Mouse (Mus musculus) heart, postnatal 36 days (tissue): ENCODE results near the gene Prpf18. TPM values are rescaled to one million over a fixed set of nuclear protein-coding genes. Genes with fewer than 3 reads are reported as not detected.
A peak's percentile ranks its signal among the peaks of the same experiment; 100 is the strongest.
"Not testable (repeated sequence)": the region's sequence is repeated elsewhere in the genome, so short reads cannot be mapped to it uniquely, and the experiment has no call there.

ENCODE experiments used
- DNase-seq, 2 experiments: peaks; one replicate each; pipeline ENCODE4 v3.0.0; 2021 to 2022
- intact Hi-C: fragments of 180-260 bp; cut with DNase I; formaldehyde crosslinking; loops from one replicate; pipeline ENCODE4 v1.15.1; 2025
- total RNA-seq, 2 experiments: library from RNA; stranded (reverse); gene quantifications; 2 replicates each; pipeline ENCODE4 v1.2.3; 2021

Gene Prpf18
- total RNA-seq, 2 experiments from 2014 or later: 35.1 to 37.8 TPM

- intact Hi-C loops: no loop called here
- DNase-seq: no peak
Measured at GRCm38 (mm10) chr2:4616995-4617394, 34.9 kb downstream of the Prpf18 start.

GRCm38 (mm10) chr2:4615014-4615546 lies 36.8 kb downstream of the Prpf18 start:
- intact Hi-C loops: no loop called here
- no peak for DNase-seq

GRCm38 (mm10) chr2:4614276-4614929 lies 37.5 kb downstream of the Prpf18 start:
- intact Hi-C loops, DNase-seq: not testable (repeated sequence)

- intact Hi-C loops: no loop called here
- DNase-seq: no peak
Measured at GRCm38 (mm10) chr2:4611704-4612103, 40.2 kb downstream of the Prpf18 start.

- intact Hi-C loops: no loop called here
- DNase-seq: no peak
Measured at GRCm38 (mm10) chr2:4611295-4611694, 40.6 kb downstream of the Prpf18 start.

GRCm38 (mm10) chr2:4609433-4609832 lies 42.5 kb downstream of the Prpf18 start:
- intact Hi-C loops: no loop called here
- no peak for DNase-seq

GRCm38 (mm10) chr2:4608253-4608652 lies 43.7 kb downstream of the Prpf18 start:
- DNase-seq: no peak
- intact Hi-C loops: no loop called here

- intact Hi-C loops: no loop called here
- no peak for DNase-seq
Measured at GRCm38 (mm10) chr2:4606559-4606958, 45.4 kb downstream of the Prpf18 start.

GRCm38 (mm10) chr2:4603361-4603945 lies 48.5 kb downstream of the Prpf18 start:
- intact Hi-C loops: no loop called here
- DNase-seq: no peak

- intact Hi-C loops: loop anchor here (1.0 to 2.0 kb wide), 2 partner anchors 42 to 102 kb away; no protein-coding TSS in a partner anchor
- peak; percentile 65 to 72 for DNase-seq
Measured at GRCm38 (mm10) chr2:4601034-4601890, 50.7 kb downstream of the Prpf18 start.

- no peak for DNase-seq
- intact Hi-C loops: no loop called here
Measured at GRCm38 (mm10) chr2:4596992-4597391, 54.9 kb downstream of the Prpf18 start.

GRCm38 (mm10) chr2:4593878-4594387 lies 58.0 kb downstream of the Prpf18 start:
- DNase-seq: no peak
- intact Hi-C loops: no loop called here

- intact Hi-C loops: no loop called here
- DNase-seq: peak; percentile 75 to 79
Measured at GRCm38 (mm10) chr2:4593433-4593832, 58.5 kb downstream of the Prpf18 start.

- peak in 1 of 2 experiments; percentile 47 for DNase-seq
- intact Hi-C loops: no loop called here
Measured at GRCm38 (mm10) chr2:4592666-4593065, 59.2 kb downstream of the Prpf18 start.

GRCm38 (mm10) chr2:4591647-4592046 lies 60.3 kb downstream of the Prpf18 start:
- DNase-seq: no peak
- intact Hi-C loops: no loop called here

- no peak for DNase-seq
- intact Hi-C loops: no loop called here
Measured at GRCm38 (mm10) chr2:4587685-4588409, 64.1 kb downstream of the Prpf18 start.

GRCm38 (mm10) chr2:4586245-4586644 lies 65.7 kb downstream of the Prpf18 start:
- intact Hi-C loops: no loop called here
- no peak for DNase-seq

- DNase-seq: no peak
- intact Hi-C loops: no loop called here
Measured at GRCm38 (mm10) chr2:4584252-4584651, 67.7 kb downstream of the Prpf18 start.

GRCm38 (mm10) chr2:4582930-4583329 lies 69.0 kb downstream of the Prpf18 start:
- no peak for DNase-seq
- intact Hi-C loops: no loop called here

GRCm38 (mm10) chr2:4580666-4581065 lies 71.2 kb downstream of the Prpf18 start:
- intact Hi-C loops: no loop called here
- no peak for DNase-seq
